Mouse (Mus musculus): ENCODE data around the gene Eml5. TPM values are rescaled to one million over a fixed set of nuclear protein-coding genes. Genes with fewer than 3 reads are reported as not detected.
A peak's percentile ranks its signal among the peaks of the same experiment; 100 is the strongest.

Gene Eml5
- polyA plus RNA-seq, 1 experiment from 2014 or later = 4.9 TPM

DNA sequence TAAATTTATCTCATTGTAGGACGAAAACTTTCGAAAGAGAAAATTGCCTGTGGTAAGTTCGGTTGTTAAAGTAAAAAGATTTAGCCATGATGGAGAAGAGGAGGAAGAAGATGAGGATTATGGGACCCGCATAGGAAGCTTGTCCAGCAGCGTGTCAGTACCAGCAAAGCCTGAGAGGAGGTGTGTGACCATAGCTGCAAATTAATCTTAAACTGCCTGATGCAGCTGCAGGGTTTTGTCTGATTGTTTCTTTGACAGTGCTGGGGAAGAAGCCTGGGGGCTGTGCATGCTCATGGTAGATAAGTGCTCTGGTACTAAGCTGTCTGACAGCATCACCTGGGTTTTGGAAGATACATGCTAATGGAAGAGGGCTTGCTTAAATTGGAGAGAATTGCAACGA, 141.6 kb downstream of the Eml5 start:
- ATAC-seq (ENCODE audit: insufficient read depth) = no peak
- Histone ChIP-seq H3K4me1 (ENCODE audit: insufficient read depth) (no peaks in the 10 kb centered on the region), H3K27me3 (ENCODE audit: insufficient read depth, low read length) (no peaks in the 10 kb centered on the region), H3K4me2 (no peak overlapping the region), H3K9ac (no peak overlapping the region), H3K27ac (ENCODE audit: low read depth) (no peak overlapping the region), H3K9me3 (ENCODE audit: low read depth, low read length) (no peaks in the 10 kb centered on the region), H3K4me3 (ENCODE audit: low read depth, low read length) (no peak overlapping the region), H3K36me3 (ENCODE audit: insufficient read depth) (peaks cover 91% of the 10 kb centered on the region)
- no peak for TF ChIP-seq CTCF (IDR thresholded peaks at IDR 0.05; ENCODE audit: low read depth)
- WGBS = 92% methylated on average over 6 of the region's 6 CpGs
- no peak for DNase-seq

DNA sequence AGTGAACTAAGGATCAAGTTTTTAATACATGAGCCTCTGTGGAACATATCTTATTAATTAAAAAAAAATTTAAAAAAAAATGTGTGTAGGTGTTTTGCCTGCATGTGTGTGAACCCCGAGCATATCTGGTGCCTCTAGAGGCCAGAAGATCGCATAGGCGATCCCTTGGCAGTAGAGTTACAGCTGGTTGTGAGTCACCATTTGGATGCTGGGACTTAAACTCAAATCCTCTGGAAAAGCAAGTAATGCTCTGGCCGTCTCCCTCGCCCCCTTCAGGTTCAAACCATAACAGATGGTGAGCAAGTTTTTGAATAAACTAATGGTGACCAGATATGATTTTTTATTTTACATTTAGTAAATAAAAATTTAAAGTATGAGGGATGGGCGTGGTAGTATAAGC, 143.6 kb downstream of the Eml5 start:
- Histone ChIP-seq H3K9me3 (ENCODE audit: low read depth, low read length) (no peaks in the 10 kb centered on the region), H3K27me3 (ENCODE audit: insufficient read depth, low read length) (no peaks in the 10 kb centered on the region), H3K36me3 (ENCODE audit: insufficient read depth) (peaks cover 89% of the 10 kb centered on the region), H3K9ac (no peak overlapping the region), H3K4me3 (ENCODE audit: low read depth, low read length) (no peak overlapping the region), H3K4me2 (no peak overlapping the region), H3K27ac (ENCODE audit: low read depth) (no peak overlapping the region), H3K4me1 (ENCODE audit: insufficient read depth) (no peaks in the 10 kb centered on the region)
- ATAC-seq (ENCODE audit: insufficient read depth) (no peak), DNase-seq (no peak)
- WGBS = 82% methylated on average over 6 of the region's 6 CpGs
- 0 out of 2 replicates have a peak, but pooled peaks have one; percentile 8 for TF ChIP-seq CTCF (IDR thresholded peaks at IDR 0.05; ENCODE audit: low read depth)

DNA sequence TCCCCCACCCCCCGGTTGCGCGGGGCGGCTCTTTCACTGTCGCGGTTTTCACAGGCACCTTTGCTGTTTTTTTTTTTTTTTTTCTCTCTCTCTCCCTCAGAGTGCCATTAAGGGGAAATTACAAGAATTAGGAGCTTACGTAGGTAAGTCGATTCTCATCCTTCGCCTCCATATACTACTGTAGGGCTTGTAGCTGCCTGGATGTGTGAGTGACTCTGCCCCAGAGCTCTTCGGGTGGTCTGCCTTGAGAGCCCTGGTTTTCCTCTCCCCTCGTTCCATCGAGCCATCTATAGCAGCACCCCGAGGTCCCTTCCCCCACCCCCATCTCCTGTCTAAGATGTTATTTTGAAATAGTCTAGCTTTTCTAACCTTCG, 153.9 kb downstream of the Eml5 start:
- WGBS = 0% methylated on average over 14 of the region's 14 CpGs

DNA sequence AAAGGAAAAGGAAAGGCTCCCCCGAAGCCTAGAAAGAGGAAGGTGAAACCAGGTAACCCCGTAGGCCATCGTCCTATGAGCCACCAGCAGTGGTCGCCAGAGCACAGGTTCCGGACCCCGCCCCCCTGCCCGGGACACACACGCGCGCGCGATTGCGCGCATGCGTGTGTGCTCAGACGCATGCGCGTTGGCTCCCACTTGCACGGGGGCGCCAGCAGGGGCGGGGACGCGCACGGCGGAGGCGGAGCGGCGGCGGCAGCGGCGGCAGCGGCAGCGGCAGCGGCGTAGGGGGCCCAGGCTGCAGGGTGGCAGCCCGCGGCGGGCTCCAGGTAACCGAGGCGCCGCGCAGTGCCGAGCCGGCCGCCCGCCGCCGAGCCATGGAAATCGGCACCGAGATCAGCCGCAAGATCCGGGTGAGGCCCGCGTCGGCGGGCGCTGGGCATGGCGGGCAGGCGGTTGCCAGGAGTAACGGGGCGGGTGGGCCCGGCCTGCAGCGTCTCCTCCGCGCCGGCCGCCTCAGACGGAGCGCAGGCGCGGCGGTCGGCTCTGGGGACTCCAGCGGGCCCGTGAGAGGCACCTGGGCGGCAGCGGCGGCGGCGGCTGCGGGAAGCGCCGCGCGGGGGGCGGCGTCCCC, 154.4 kb downstream of the Eml5 start, which contains the start of gene Zc3h14:
Zc3h14 (plus strand) TSS at position 219 of the 634 bp plus-strand sequence.
- WGBS = under 1% methylated on average over 83 of the region's 87 CpGs
- H3K4me2 ChIP-seq = peak within 1 kb of the TSS; percentile 65
- TF ChIP-seq CTCF (IDR thresholded peaks at IDR 0.05; ENCODE audit: low read depth) = peak; percentile 71

More for the DNA sequence above, 153.9 kb downstream of the Eml5 start:
- DNase-seq = peak; percentile 49
- no peak for TF ChIP-seq CTCF (IDR thresholded peaks at IDR 0.05; ENCODE audit: low read depth)
- 0 out of 2 replicates have a peak, but pooled peaks cover 7% of the 10 kb centered on the region for H3K4me1 ChIP-seq (ENCODE audit: insufficient read depth)
- no peaks in the 10 kb centered on the region for H3K27me3 ChIP-seq (ENCODE audit: insufficient read depth, low read length)
- ATAC-seq (ENCODE audit: insufficient read depth) = peak; percentile 56; the same call in 1 of the 2 replicates
- peak overlapping the region; percentile 89 for H3K9ac ChIP-seq
- peak overlapping the region; percentile 89 for H3K27ac ChIP-seq (ENCODE audit: low read depth)
- H3K4me3 ChIP-seq (ENCODE audit: low read depth, low read length) = peak overlapping the region; percentile 93
- H3K4me2 ChIP-seq = peak overlapping the region; percentile 65
- H3K9me3 ChIP-seq (ENCODE audit: low read depth, low read length) = no peaks in the 10 kb centered on the region
- peaks cover 6% of the 10 kb centered on the region; the same call in 1 of the 2 replicates for H3K36me3 ChIP-seq (ENCODE audit: insufficient read depth)

DNA sequence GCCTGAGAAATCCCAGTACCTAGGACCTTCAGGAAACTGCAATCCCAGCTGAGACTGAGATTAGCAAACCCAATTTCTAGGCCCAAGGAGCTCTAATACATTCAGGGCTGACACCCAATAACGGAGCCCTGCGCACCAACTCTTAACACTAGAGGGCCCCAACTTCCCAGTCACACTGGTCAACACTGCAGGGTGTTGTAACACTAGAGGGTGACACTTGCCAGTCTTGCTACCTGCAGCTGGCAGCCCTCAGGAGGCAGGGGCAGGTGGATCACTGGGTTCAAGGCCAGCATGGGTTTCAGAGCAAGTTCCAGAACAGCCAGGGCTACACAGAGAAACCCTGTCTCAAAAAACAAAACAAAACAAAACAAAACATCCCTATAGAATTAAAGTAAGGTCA, 155.2 kb downstream of the Eml5 start:
- peak; percentile 74 for DNase-seq
- no peak overlapping the region for H3K27ac ChIP-seq (ENCODE audit: low read depth)

More for the DNA sequence above, 154.4 kb downstream of the Eml5 start, which contains the start of gene Zc3h14:
- Histone ChIP-seq H3K4me1 (ENCODE audit: insufficient read depth) (0 out of 2 replicates have a peak, but pooled peaks cover 7% of the 10 kb centered on the region), H3K4me3 (ENCODE audit: low read depth, low read length) (peak within 1 kb of the TSS; percentile 93), H3K27ac (ENCODE audit: low read depth) (peak within 1 kb of the TSS; percentile 89), H3K27me3 (ENCODE audit: insufficient read depth, low read length) (no peaks in the 10 kb centered on the region), H3K9me3 (ENCODE audit: low read depth, low read length) (no peaks in the 10 kb centered on the region), H3K36me3 (ENCODE audit: insufficient read depth) (peaks cover 6% of the 10 kb centered on the region; the same call in 1 of the 2 replicates), H3K9ac (peak within 1 kb of the TSS; percentile 89)
- ATAC-seq (ENCODE audit: insufficient read depth) = peak; percentile 89
- DNase-seq = peak; percentile 98

DNA sequence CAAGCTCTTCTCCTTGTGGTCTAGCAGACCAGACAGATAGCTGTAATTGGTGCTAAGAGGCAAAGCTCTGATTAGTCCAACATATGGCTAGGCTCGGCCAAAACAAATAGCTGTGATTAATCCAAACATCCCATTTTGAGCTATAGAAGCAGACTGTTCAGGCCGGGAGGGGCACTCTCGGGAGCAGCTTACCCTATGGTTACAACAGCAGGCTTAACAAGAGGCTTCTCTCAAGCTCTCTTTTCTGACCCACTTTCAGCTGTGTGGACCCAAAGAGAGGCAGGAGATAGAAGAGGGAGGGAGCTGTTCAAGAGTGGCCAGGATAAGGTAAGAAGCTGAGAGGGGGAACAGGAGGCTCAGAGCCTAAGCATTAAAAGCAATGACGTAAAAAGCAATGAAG, 155.7 kb downstream of the Eml5 start:
- no peaks in the 10 kb centered on the region for H3K9me3 ChIP-seq (ENCODE audit: low read depth, low read length)
- no peaks in the 10 kb centered on the region for H3K27me3 ChIP-seq (ENCODE audit: insufficient read depth, low read length)
- no peak for ATAC-seq (ENCODE audit: insufficient read depth)
- no peak overlapping the region for H3K4me2 ChIP-seq
- no peak for DNase-seq
- H3K27ac ChIP-seq (ENCODE audit: low read depth) = no peak overlapping the region
- H3K36me3 ChIP-seq (ENCODE audit: insufficient read depth) = peaks cover 6% of the 10 kb centered on the region; the same call in 1 of the 2 replicates
- no peak for TF ChIP-seq CTCF (IDR thresholded peaks at IDR 0.05; ENCODE audit: low read depth)
- 52% methylated on average over 4 of the region's 4 CpGs for WGBS
- H3K4me3 ChIP-seq (ENCODE audit: low read depth, low read length) = no peak overlapping the region
- no peak overlapping the region for H3K9ac ChIP-seq
- 0 out of 2 replicates have a peak, but pooled peaks cover 10% of the 10 kb centered on the region for H3K4me1 ChIP-seq (ENCODE audit: insufficient read depth)

More for the DNA sequence above, 155.2 kb downstream of the Eml5 start:
- Histone ChIP-seq H3K4me2 (no peak overlapping the region), H3K36me3 (ENCODE audit: insufficient read depth) (peaks cover 6% of the 10 kb centered on the region; the same call in 1 of the 2 replicates), H3K27me3 (ENCODE audit: insufficient read depth, low read length) (no peaks in the 10 kb centered on the region), H3K9ac (no peak overlapping the region), H3K9me3 (ENCODE audit: low read depth, low read length) (no peaks in the 10 kb centered on the region), H3K4me3 (ENCODE audit: low read depth, low read length) (no peak overlapping the region), H3K4me1 (ENCODE audit: insufficient read depth) (0 out of 2 replicates have a peak, but pooled peaks cover 10% of the 10 kb centered on the region)
- ATAC-seq (ENCODE audit: insufficient read depth) = peak; percentile 59
- WGBS = 25% methylated on average over 2 of the region's 2 CpGs
- TF ChIP-seq CTCF (IDR thresholded peaks at IDR 0.05; ENCODE audit: low read depth) = peak; percentile 71

DNA sequence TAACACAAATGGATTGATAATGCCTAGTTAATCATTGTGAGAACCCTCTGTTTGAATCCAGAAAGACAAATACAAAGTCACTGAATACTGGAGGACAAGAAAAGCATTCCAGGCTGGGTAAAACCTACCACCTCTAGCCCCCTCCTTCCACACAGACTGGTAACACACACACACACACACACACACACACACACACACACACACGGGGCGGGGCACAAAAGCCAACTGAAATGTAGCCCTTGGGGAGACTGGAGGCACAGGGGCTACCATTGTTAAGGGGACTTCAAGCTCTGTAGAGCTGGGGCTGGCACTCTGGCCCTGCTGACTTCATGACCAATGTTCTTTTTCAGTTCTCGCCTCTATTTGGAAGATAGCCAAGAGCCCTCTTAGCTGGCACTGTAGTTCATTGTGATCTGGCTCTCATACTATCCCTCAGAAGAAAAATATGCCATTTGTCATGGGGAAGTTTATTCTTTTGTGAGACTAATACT, 160.2 kb downstream of the Eml5 start:
- Histone ChIP-seq H3K36me3 (ENCODE audit: insufficient read depth) (no peaks in the 10 kb centered on the region), H3K4me2 (no peak overlapping the region), H3K4me1 (ENCODE audit: insufficient read depth) (peaks cover 9% of the 10 kb centered on the region), H3K27me3 (ENCODE audit: insufficient read depth, low read length) (no peaks in the 10 kb centered on the region), H3K27ac (ENCODE audit: low read depth) (peak overlapping the region; percentile 80), H3K9me3 (ENCODE audit: low read depth, low read length) (no peaks in the 10 kb centered on the region), H3K4me3 (ENCODE audit: low read depth, low read length) (no peak overlapping the region), H3K9ac (no peak overlapping the region)
- 35% methylated on average over 3 of the region's 3 CpGs for WGBS
- TF ChIP-seq CTCF (IDR thresholded peaks at IDR 0.05; ENCODE audit: low read depth) = no peak
- ATAC-seq (ENCODE audit: insufficient read depth) (peak; percentile 50), DNase-seq (peak; percentile 83)
